In genomic region chr9:59246456-59247029, GRCm38 (mm10) we compare ENCODE assay signal across 25 mouse cellular contexts. TPM values are rescaled to one million over a fixed set of nuclear protein-coding genes. Genes with fewer than 3 reads are reported as not detected.
DNase-seq lines count a peak whose midpoint lies in the region; ATAC-seq and TF ChIP-seq lines count a peak whose summit lies in the region.
"Had no signal": no experiment of that assay in that cellular context is flagged by ENCODE, and none has a peak within 500 bp of the region (broad histone marks: within the 10 kb centered on the region; RNA-seq: fewer than 3 reads in every experiment).

No protein-coding gene starts in this region.

- DNase-seq in embryonic facial prominence, embryonic 11.5 days (ENCODE audit: low spot score): peak; percentile 17
- DNase-seq in embryonic facial prominence, embryonic 10.5 days (ENCODE audit: low spot score): no peak
- peak; percentile 44 for DNase-seq in gastrocnemius, postnatal 10 days
- no peak for DNase-seq in stomach, postnatal 0 days (ENCODE audit: low spot score)
- DNase-seq in right cerebral cortex, postnatal 10 days (ENCODE audit: low spot score in 2 of 2): no peak
- DNase-seq in neural tube, embryonic 10.5 days (ENCODE audit: extremely low spot score, low spot score): no peak
- DNase-seq: adrenal gland, postnatal 10 days; cerebellum, adult 8-10 months; heart, postnatal 4 days; kidney, postnatal 4 days; layer of hippocampus, adult 9-11 months; liver, embryonic 13.5 days; lung, adult 2 months; lung, postnatal 14 days; right cerebral cortex, postnatal 4 days; thymus, adult 2 months had no signal

- no peak overlapping the region for H3K4me2 ChIP-seq in embryonic facial prominence, embryonic 11.5 days (ENCODE audit: low read depth, low read length)
- H3K4me2 ChIP-seq in limb, embryonic 13.5 days (replicated peaks): no peak overlapping the region; the same call in 1 of the 2 replicates
- H3K4me2 ChIP-seq in stomach, postnatal 0 days (replicated peaks; ENCODE audit: low read depth): no peak overlapping the region
- no peak overlapping the region for H3K4me2 ChIP-seq in hindbrain, embryonic 13.5 days
- H3K4me2 ChIP-seq: embryonic facial prominence, embryonic 12.5 days; forebrain, embryonic 13.5 days; hindbrain, embryonic 15.5 days; liver, embryonic 13.5 days; midbrain, embryonic 13.5 days; neural tube, embryonic 13.5 days; stomach, embryonic 15.5 days had no signal

- no peak overlapping the region for H3K9ac ChIP-seq in embryonic facial prominence, embryonic 11.5 days (replicated peaks; ENCODE audit: low read length)
- H3K9ac ChIP-seq in limb, embryonic 13.5 days: no peak overlapping the region
- H3K9ac ChIP-seq in stomach, postnatal 0 days (ENCODE audit: low read length): no peak overlapping the region
- no peak overlapping the region for H3K9ac ChIP-seq in hindbrain, embryonic 13.5 days
- H3K9ac ChIP-seq: embryonic facial prominence, embryonic 12.5 days; forebrain, embryonic 13.5 days; hindbrain, embryonic 15.5 days; liver, embryonic 13.5 days; midbrain, embryonic 13.5 days; neural tube, embryonic 13.5 days; stomach, embryonic 15.5 days had no signal

- H3K27ac ChIP-seq in embryonic facial prominence, embryonic 11.5 days (replicated peaks; ENCODE audit: low read depth, low read length): no peak overlapping the region
- H3K27ac ChIP-seq in embryonic facial prominence, embryonic 10.5 days (replicated peaks): no peak overlapping the region
- H3K27ac ChIP-seq in limb, embryonic 13.5 days: no peak overlapping the region
- no peak overlapping the region for H3K27ac ChIP-seq in stomach, postnatal 0 days (replicated peaks)
- no peak overlapping the region for H3K27ac ChIP-seq in hindbrain, embryonic 13.5 days
- H3K27ac ChIP-seq: forebrain, embryonic 13.5 days; heart, embryonic 10.5 days; hindbrain, embryonic 15.5 days; liver, embryonic 13.5 days; midbrain, embryonic 13.5 days; neural tube, embryonic 13.5 days; stomach, embryonic 15.5 days had no signal

- 36% methylated on average over 6 of the region's 6 CpGs for WGBS in embryonic facial prominence, embryonic 11.5 days
- WGBS in embryonic facial prominence, embryonic 10.5 days: 46% methylated on average over 6 of the region's 6 CpGs
- WGBS in limb, embryonic 13.5 days: 22% methylated on average over 6 of the region's 6 CpGs
- 36% methylated on average over 6 of the region's 6 CpGs for WGBS in stomach, postnatal 0 days
- 62% methylated on average over 6 of the region's 6 CpGs for WGBS in hindbrain, embryonic 13.5 days

- H3K36me3 ChIP-seq in embryonic facial prominence, embryonic 11.5 days (replicated peaks; ENCODE audit: control insufficient read depth, insufficient read depth, low read depth, low read length): no peaks in the 10 kb centered on the region
- H3K36me3 ChIP-seq in embryonic facial prominence, embryonic 10.5 days (replicated peaks): no peaks in the 10 kb centered on the region
- no peaks in the 10 kb centered on the region for H3K36me3 ChIP-seq in limb, embryonic 13.5 days
- H3K36me3 ChIP-seq in stomach, postnatal 0 days (ENCODE audit: control insufficient read depth, insufficient read depth, low read length): no peaks in the 10 kb centered on the region
- H3K36me3 ChIP-seq in hindbrain, embryonic 13.5 days: no peaks in the 10 kb centered on the region
- H3K36me3 ChIP-seq: embryonic facial prominence, embryonic 12.5 days; heart, embryonic 10.5 days; hindbrain, embryonic 15.5 days; liver, embryonic 13.5 days; midbrain, embryonic 13.5 days; neural tube, embryonic 13.5 days; stomach, embryonic 15.5 days had no signal

- no peak overlapping the region for H3K4me3 ChIP-seq in embryonic facial prominence, embryonic 11.5 days (ENCODE audit: low read depth, low read length)
- H3K4me3 ChIP-seq in embryonic facial prominence, embryonic 10.5 days: no peak overlapping the region
- H3K4me3 ChIP-seq in limb, embryonic 13.5 days: no peak overlapping the region
- H3K4me3 ChIP-seq in stomach, postnatal 0 days (ENCODE audit: low read depth, low read length): no peak overlapping the region
- H3K4me3 ChIP-seq in hindbrain, embryonic 13.5 days: no peak overlapping the region
- H3K4me3 ChIP-seq: embryonic facial prominence, embryonic 12.5 days; forebrain, embryonic 13.5 days; heart, embryonic 10.5 days; hindbrain, embryonic 15.5 days; liver, embryonic 13.5 days; midbrain, embryonic 13.5 days; neural tube, embryonic 13.5 days; stomach, embryonic 15.5 days had no signal

- no peak for ATAC-seq in embryonic facial prominence, embryonic 11.5 days (replicated peaks; ENCODE audit: insufficient number of reproducible peaks, low FRiP score, low TSS enrichment, low read depth)
- peak; percentile 71 for ATAC-seq in limb, embryonic 13.5 days (ENCODE audit: low FRiP score, low read depth)
- no peak for ATAC-seq in stomach, postnatal 0 days (ENCODE audit: low FRiP score, low TSS enrichment)
- no peak for ATAC-seq in hindbrain, embryonic 13.5 days (ENCODE audit: low FRiP score)
- ATAC-seq: forebrain, embryonic 13.5 days; midbrain, embryonic 13.5 days had no signal

- TF ChIP-seq CTCF in stomach, postnatal 0 days (IDR thresholded peaks at IDR 0.05; ENCODE audit: low read depth): 0 out of 2 replicates have a peak, but pooled peaks have one; percentile 14

- no peak for TF ChIP-seq EP300 in stomach, postnatal 0 days (optimal IDR thresholded peaks at IDR 0.05)

- no peaks in the 10 kb centered on the region for H3K9me3 ChIP-seq in embryonic facial prominence, embryonic 11.5 days (replicated peaks; ENCODE audit: control insufficient read depth, low read length)
- H3K9me3 ChIP-seq in embryonic facial prominence, embryonic 10.5 days: no peaks in the 10 kb centered on the region
- no peaks in the 10 kb centered on the region for H3K9me3 ChIP-seq in limb, embryonic 13.5 days
- H3K9me3 ChIP-seq in stomach, postnatal 0 days (ENCODE audit: control insufficient read depth, low read length): no peaks in the 10 kb centered on the region
- H3K9me3 ChIP-seq in hindbrain, embryonic 13.5 days: no peaks in the 10 kb centered on the region
- H3K9me3 ChIP-seq: embryonic facial prominence, embryonic 12.5 days; forebrain, embryonic 13.5 days; heart, embryonic 10.5 days; hindbrain, embryonic 15.5 days; liver, embryonic 13.5 days; midbrain, embryonic 13.5 days; neural tube, embryonic 13.5 days; stomach, embryonic 15.5 days had no signal

- H3K27me3 ChIP-seq in embryonic facial prominence, embryonic 11.5 days (ENCODE audit: control insufficient read depth, insufficient read depth, low read length): no peaks in the 10 kb centered on the region
- H3K27me3 ChIP-seq in embryonic facial prominence, embryonic 10.5 days (replicated peaks; ENCODE audit: low read depth, poor library complexity, severe bottlenecking): no peaks in the 10 kb centered on the region
- H3K27me3 ChIP-seq in limb, embryonic 13.5 days: no peaks in the 10 kb centered on the region
- H3K27me3 ChIP-seq in stomach, postnatal 0 days (ENCODE audit: control insufficient read depth, insufficient read depth, low read length): no peaks in the 10 kb centered on the region
- H3K27me3 ChIP-seq in hindbrain, embryonic 13.5 days: no peaks in the 10 kb centered on the region
- H3K27me3 ChIP-seq: embryonic facial prominence, embryonic 12.5 days; forebrain, embryonic 13.5 days; hindbrain, embryonic 15.5 days; liver, embryonic 13.5 days; midbrain, embryonic 13.5 days; neural tube, embryonic 13.5 days; stomach, embryonic 15.5 days had no signal

- H3K4me1 ChIP-seq in embryonic facial prominence, embryonic 11.5 days (ENCODE audit: control insufficient read depth, insufficient read depth, low read length): no peaks in the 10 kb centered on the region
- peaks cover 22% of the 10 kb centered on the region for H3K4me1 ChIP-seq in embryonic facial prominence, embryonic 10.5 days
- H3K4me1 ChIP-seq in limb, embryonic 13.5 days: peaks cover 24% of the 10 kb centered on the region
- no peaks in the 10 kb centered on the region for H3K4me1 ChIP-seq in stomach, postnatal 0 days (replicated peaks; ENCODE audit: control insufficient read depth, insufficient read depth)
- peaks cover 16% of the 10 kb centered on the region; the same call in 1 of the 2 replicates for H3K4me1 ChIP-seq in hindbrain, embryonic 13.5 days (replicated peaks)
- H3K4me1 ChIP-seq: hindbrain, embryonic 15.5 days had no signal

RNA-seq across cellular contexts. Expression of gene Adpgk, which starts 44.8 kb away (rescaled TPM):
- 50.7 and 54.7 TPM in 2 replicates for polyA plus RNA-seq in embryonic facial prominence, embryonic 11.5 days (2014; fragmentation: Nextera tagmentation; extraction: Ambion mirVana)
- polyA plus RNA-seq in embryonic facial prominence, embryonic 10.5 days (2016; fragmentation: Nextera tagmentation; extraction: Ambion mirVana): 45.0 and 46.5 TPM in 2 replicates
- total RNA-seq in gastrocnemius, postnatal 10 days (2021): 10 to 100 TPM; 10.3 to 15.7 TPM
- 45.6 and 48.9 TPM in 2 replicates for polyA plus RNA-seq in limb, embryonic 13.5 days (2015; fragmentation: Nextera tagmentation; extraction: Ambion mirVana)
- polyA plus RNA-seq in stomach, postnatal 0 days (2015; fragmentation: Nextera tagmentation; extraction: Ambion mirVana): 14.8 and 16.0 TPM in 2 replicates
- polyA plus RNA-seq in hindbrain, embryonic 13.5 days (2015; fragmentation: Nextera tagmentation; extraction: Ambion mirVana): 23.2 and 24.5 TPM in 2 replicates

Comparison
In these comparisons a context has a peak if more than half of its experiments do, and no peak if none do; other contexts are left out.
1. DNase-seq: peak in embryonic facial prominence, embryonic 11.5 days (single experiment) and gastrocnemius, postnatal 10 days (single experiment); none in embryonic facial prominence, embryonic 10.5 days (single experiment), stomach, postnatal 0 days (single experiment), right cerebral cortex, postnatal 10 days (0 of 2) and neural tube, embryonic 10.5 days (single experiment).